In genomic region chr9:114853336-114853735, GRCm38 (mm10) we compare ENCODE assay signal across 22 mouse cellular contexts. TPM values are rescaled to one million over a fixed set of nuclear protein-coding genes. Genes with fewer than 3 reads are reported as not detected.
DNase-seq lines count a peak whose midpoint lies in the region; ATAC-seq and TF ChIP-seq lines count a peak whose summit lies in the region.
"Had no signal": no experiment of that assay in that cellular context is flagged by ENCODE, and none has a peak within 500 bp of the region (broad histone marks: within the 10 kb centered on the region; RNA-seq: fewer than 3 reads in every experiment).

No protein-coding gene starts in this region.

- H3K9ac ChIP-seq in forebrain, embryonic 14.5 days (ENCODE audit: low read length): no peak overlapping the region
- no peak overlapping the region for H3K9ac ChIP-seq in forebrain, embryonic 16.5 days (replicated peaks; ENCODE audit: low read depth, low read length)
- no peak overlapping the region for H3K9ac ChIP-seq in lung, postnatal 0 days (replicated peaks; ENCODE audit: low read depth)
- H3K9ac ChIP-seq: forebrain, embryonic 13.5 days; heart, embryonic 13.5 days; lung, embryonic 15.5 days; midbrain, embryonic 15.5 days had no signal

- ATAC-seq in forebrain, embryonic 14.5 days: no peak
- no peak for ATAC-seq in forebrain, embryonic 16.5 days
- ATAC-seq in lung, postnatal 0 days: peak; percentile 10
- ATAC-seq: activated CD4-positive, CD25-positive, alpha-beta regulatory T cell, adult 4 months; forebrain, embryonic 13.5 days; hindbrain, postnatal 0 days; intestine, postnatal 0 days; midbrain, embryonic 15.5 days had no signal

- peaks cover 3% of the 10 kb centered on the region; the same call in 1 of the 2 replicates for H3K4me1 ChIP-seq in forebrain, embryonic 14.5 days (ENCODE audit: control insufficient read depth, insufficient read depth, low read length)
- peaks cover 6% of the 10 kb centered on the region for H3K4me1 ChIP-seq in forebrain, embryonic 16.5 days (replicated peaks; ENCODE audit: control insufficient read depth, insufficient read depth, low read length)
- H3K4me1 ChIP-seq in lung, postnatal 0 days (ENCODE audit: insufficient read depth, low read depth, low read length): no peaks in the 10 kb centered on the region; the same call in 1 of the 2 replicates
- no peaks in the 10 kb centered on the region for H3K4me1 ChIP-seq in thymus, adult 2 months (replicated peaks; ENCODE audit: control insufficient read depth, insufficient read depth, low read length)
- H3K4me1 ChIP-seq: midbrain, embryonic 15.5 days had no signal

- no peaks in the 10 kb centered on the region for H3K9me3 ChIP-seq in forebrain, embryonic 14.5 days (replicated peaks; ENCODE audit: control insufficient read depth, low read length)
- no peaks in the 10 kb centered on the region for H3K9me3 ChIP-seq in forebrain, embryonic 16.5 days (ENCODE audit: control insufficient read depth, low read length)
- no peaks in the 10 kb centered on the region for H3K9me3 ChIP-seq in lung, postnatal 0 days (ENCODE audit: low read length)
- H3K9me3 ChIP-seq: forebrain, embryonic 13.5 days; heart, embryonic 13.5 days; limb, embryonic 10.5 days; lung, embryonic 15.5 days; midbrain, embryonic 15.5 days had no signal

- DNase-seq in forebrain, embryonic 14.5 days (ENCODE audit: low spot score): peak; percentile 20
- DNase-seq in lung, adult 18-20 months: peak; percentile 32 to 49
- DNase-seq in lung, postnatal 14 days: no peak
- DNase-seq in lung, postnatal 0 days (ENCODE audit: low spot score): peak; percentile 40
- DNase-seq in spleen, postnatal 36 days (ENCODE audit: low spot score in 2 of 2): no peak
- DNase-seq in thymus, adult 2 months: no peak
- DNase-seq: cerebellum, adult 8-10 months; gastrocnemius, postnatal 25 days; thymus, adult 18-20 months had no signal

- TF ChIP-seq CTCF in lung, postnatal 0 days (IDR thresholded peaks at IDR 0.05): no peak
- TF ChIP-seq CTCF in thymus, adult 2 months (IDR thresholded peaks at IDR 0.05; ENCODE audit: borderline replicate concordance, control insufficient read depth, extremely low read depth, insufficient read depth, low read length, poor library complexity): no peak

- H3K4me2 ChIP-seq in forebrain, embryonic 14.5 days (ENCODE audit: low read length): no peak overlapping the region
- no peak overlapping the region for H3K4me2 ChIP-seq in forebrain, embryonic 16.5 days (ENCODE audit: low read length)
- no peak overlapping the region for H3K4me2 ChIP-seq in lung, postnatal 0 days (replicated peaks; ENCODE audit: low read depth, low read length)
- H3K4me2 ChIP-seq: forebrain, embryonic 13.5 days; heart, embryonic 13.5 days; liver, embryonic 11.5 days; lung, embryonic 15.5 days; midbrain, embryonic 15.5 days had no signal

- TF ChIP-seq EP300 in lung, postnatal 0 days (IDR thresholded peaks at IDR 0.05): no peak

- no peaks in the 10 kb centered on the region for H3K27me3 ChIP-seq in forebrain, embryonic 14.5 days (replicated peaks; ENCODE audit: control insufficient read depth, insufficient read depth, low read length)
- H3K27me3 ChIP-seq in forebrain, embryonic 16.5 days (replicated peaks; ENCODE audit: control insufficient read depth, insufficient read depth, low read length): no peaks in the 10 kb centered on the region
- no peaks in the 10 kb centered on the region for H3K27me3 ChIP-seq in lung, postnatal 0 days (replicated peaks; ENCODE audit: insufficient read depth, low read length)
- H3K27me3 ChIP-seq in thymus, adult 2 months (ENCODE audit: control insufficient read depth, insufficient read depth, low read length): no peaks in the 10 kb centered on the region
- H3K27me3 ChIP-seq: forebrain, embryonic 13.5 days; lung, embryonic 15.5 days; midbrain, embryonic 15.5 days had no signal

- no peak overlapping the region for H3K27ac ChIP-seq in forebrain, embryonic 14.5 days (ENCODE audit: low read depth, low read length)
- H3K27ac ChIP-seq in forebrain, embryonic 16.5 days (ENCODE audit: low read length): no peak overlapping the region
- no peak overlapping the region for H3K27ac ChIP-seq in lung, postnatal 0 days (ENCODE audit: low read length)
- H3K27ac ChIP-seq in thymus, adult 2 months (ENCODE audit: control insufficient read depth, insufficient read depth, low read length): no peak overlapping the region; the same call in 1 of the 2 replicates
- H3K27ac ChIP-seq: forebrain, embryonic 13.5 days; heart, embryonic 13.5 days; hindbrain, postnatal 0 days; kidney, postnatal 0 days; left cerebral cortex, adult 2 months; limb, embryonic 10.5 days; lung, embryonic 15.5 days; midbrain, embryonic 15.5 days had no signal

- H3K4me3 ChIP-seq in forebrain, embryonic 14.5 days (ENCODE audit: low read depth, low read length): no peak overlapping the region
- no peak overlapping the region for H3K4me3 ChIP-seq in forebrain, embryonic 16.5 days (replicated peaks; ENCODE audit: low read length)
- H3K4me3 ChIP-seq in lung, postnatal 0 days (ENCODE audit: low read depth, low read length): no peak overlapping the region
- no peak overlapping the region for H3K4me3 ChIP-seq in thymus, adult 2 months (ENCODE audit: control insufficient read depth, insufficient read depth, low read length)
- H3K4me3 ChIP-seq: forebrain, embryonic 13.5 days; heart, embryonic 13.5 days; left cerebral cortex, adult 2 months; limb, embryonic 10.5 days; lung, embryonic 15.5 days; midbrain, embryonic 15.5 days; myocyte had no signal

- H3K36me3 ChIP-seq in forebrain, embryonic 14.5 days (ENCODE audit: control insufficient read depth, insufficient read depth, low read length): no peaks in the 10 kb centered on the region
- H3K36me3 ChIP-seq in forebrain, embryonic 16.5 days (ENCODE audit: control insufficient read depth, insufficient read depth): no peaks in the 10 kb centered on the region
- H3K36me3 ChIP-seq in lung, postnatal 0 days (ENCODE audit: insufficient read depth, low read length): no peaks in the 10 kb centered on the region
- no peaks in the 10 kb centered on the region for H3K36me3 ChIP-seq in thymus, adult 2 months (ENCODE audit: control insufficient read depth, insufficient read depth, low read length)
- H3K36me3 ChIP-seq: heart, embryonic 13.5 days; limb, embryonic 10.5 days; lung, embryonic 15.5 days; midbrain, embryonic 15.5 days had no signal

- TF ChIP-seq POLR2A in thymus, adult 2 months (IDR thresholded peaks at IDR 0.05; ENCODE audit: control insufficient read depth, extremely low read depth, insufficient read depth, low read length, poor library complexity): no peak

- 71% methylated on average over 15 of the region's 15 CpGs for WGBS in forebrain, embryonic 14.5 days
- WGBS in forebrain, embryonic 16.5 days: 63% methylated on average over 15 of the region's 15 CpGs
- 62% methylated on average over 15 of the region's 15 CpGs for WGBS in lung, postnatal 0 days
- WGBS in thymus, adult 2 months: 92% methylated on average over 15 of the region's 15 CpGs

RNA-seq across cellular contexts. Expression of gene Cmtm8, which starts 9.4 kb away (rescaled TPM):
- 8.7 and 9.5 TPM in 2 replicates for polyA plus RNA-seq in forebrain, embryonic 14.5 days (2014; fragmentation: Nextera tagmentation; extraction: Ambion mirVana)
- polyA plus RNA-seq in forebrain, embryonic 16.5 days (2015; fragmentation: Nextera tagmentation; extraction: Ambion mirVana): 6.3 and 8.2 TPM in 2 replicates
- polyA plus RNA-seq in lung, postnatal 0 days (2015; fragmentation: Nextera tagmentation; extraction: Ambion mirVana): 130 and 147 TPM in 2 replicates
- polyA plus RNA-seq in thymus, adult 2 months (2012; rRNA removed): 11.9 and 15.4 TPM in 2 replicates
- polyA plus RNA-seq: activated CD4-positive, CD25-positive, alpha-beta regulatory T cell, adult 4 months; myocyte had no signal

Comparison
In these comparisons a context has a peak if more than half of its experiments do, and no peak if none do; other contexts are left out.
1. DNase-seq: peak in forebrain, embryonic 14.5 days (single experiment), lung, adult 18-20 months (2 of 2) and lung, postnatal 0 days (single experiment); none in lung, postnatal 14 days (single experiment), spleen, postnatal 36 days (0 of 2) and thymus, adult 2 months (single experiment).